Mouse (Mus musculus): Measurements from ENCODE around the gene Hdgfl1.

- TF ChIP-seq CTCF (IDR thresholded peaks at IDR 0.05; ENCODE audit: extremely low read depth, insufficient read depth, insufficient read length, insufficient replicate concordance) (no peak), POLR2A (IDR thresholded peaks at IDR 0.05; ENCODE audit: low read depth, low read length) (no peak)
These were observed 17.6 kb downstream of the Hdgfl1 start for GRCm38 (mm10) chr13:26752414-26752813.
